Mouse (Mus musculus) stomach, postnatal 0 days (tissue): Measurements from ENCODE around the gene Pdgfa. TPM values are rescaled to one million over a fixed set of nuclear protein-coding genes. Genes with fewer than 3 reads are reported as not detected.
A peak's percentile ranks its signal among the peaks of the same experiment; 100 is the strongest.

ENCODE experiments used
- ATAC-seq: fragments of 200-750 bp; cut with Nextera tagmentation; 2 replicates; pipeline ENCODE4 v1.8.0; 2017; ENCODE audit not compliant: low FRiP score, low TSS enrichment
- DNase-seq: peaks from one replicate; pipeline ENCODE4 v3.0.0-alpha.2; 2016; ENCODE audit warnings: low spot score
- H3K27ac ChIP-seq: fragments of 300-500 bp; sonication (generic); replicated peaks from 2 replicates; pipeline ENCODE4 v1.5.1; 2014; ENCODE audit warnings: mild to moderate bottlenecking, control low read depth
- H3K27me3 ChIP-seq: fragments of 300-500 bp; sonication (generic); 2 replicates; pipeline ENCODE4 v1.6.1; 2014; ENCODE audit warnings: low read length; ENCODE audit not compliant: control insufficient read depth, insufficient read depth
- H3K36me3 ChIP-seq: fragments of 300-500 bp; sonication (generic); 2 replicates; pipeline ENCODE4 v1.6.1; 2014; ENCODE audit warnings: low read length, mixed read lengths; ENCODE audit not compliant: control insufficient read depth, insufficient read depth
- H3K4me1 ChIP-seq: fragments of 300-500 bp; sonication (generic); replicated peaks from 2 replicates; pipeline ENCODE4 v1.6.1; 2014; ENCODE audit warnings: antibody characterized with exemption; ENCODE audit not compliant: control insufficient read depth, insufficient read depth
- H3K4me2 ChIP-seq: fragments of 300-500 bp; sonication (generic); replicated peaks from 2 replicates; pipeline ENCODE4 v1.6.1; 2014; ENCODE audit warnings: low read depth, mild to moderate bottlenecking, control low read depth, moderate library complexity
- H3K4me3 ChIP-seq: fragments of 300-500 bp; sonication (generic); 2 replicates; pipeline ENCODE4 v1.5.1; 2014; ENCODE audit warnings: low read depth, low read length, control low read depth
- H3K9ac ChIP-seq: fragments of 300-500 bp; sonication (generic); 2 replicates; pipeline ENCODE4 v1.6.1; 2014; ENCODE audit warnings: mild to moderate bottlenecking, low read length, control low read depth, mixed read lengths
- H3K9me3 ChIP-seq: fragments of 300-500 bp; sonication (generic); 2 replicates; pipeline ENCODE4 v1.6.1; 2016; ENCODE audit warnings: low read length; ENCODE audit not compliant: control insufficient read depth
- CTCF ChIP-seq: IDR thresholded peaks from 2 replicates; pipeline ENCODE4 v1.5.1; 2016; ENCODE audit warnings: antibody characterized with exemption, low read depth, mild to moderate bottlenecking, moderate library complexity
- EP300 ChIP-seq: optimal IDR thresholded peaks from 2 replicates; pipeline ENCODE3; 2016; ENCODE audit warnings: antibody characterized with exemption
- whole genome bisulfite sequencing: fragments of 180-500 bp; shearing (Covaris S2); extraction: QIAGEN DNeasy Blood & Tissue Kit; methylation state at CpG from one replicate; pipeline ENCODE4 v1.1.7; 2014; 5-methylcytosine and 5-hydroxymethylcytosine counted together
- polyA plus RNA-seq: library from polyadenylated mRNA; unstranded; fragments of >200 nt; fragmentation: Nextera tagmentation; extraction: Ambion mirVana; gene quantifications from 2 replicates; pipeline ENCODE4 v1.2.1, GENCODE M21; 2015

Gene Pdgfa
- polyA plus RNA-seq, 1 experiment from 2014 or later, result 60.4 TPM

GRCm38 (mm10) chr5:138993371-138994107 is 3.6 kb downstream of the Pdgfa start:
- DNase-seq, result peak; percentile 42
- H3K4me1 ChIP-seq, result peaks cover 24% of the 10 kb centered on the region

GRCm38 (mm10) chr5:138992611-138993370 is 4.4 kb downstream of the Pdgfa start:
- Histone ChIP-seq H3K4me1 (peaks cover 19% of the 10 kb centered on the region; the same call in 1 of the 2 replicates), H3K36me3 (no peaks in the 10 kb centered on the region; the same call in 1 of the 2 replicates), H3K4me2 (peak overlapping the region; percentile 90), H3K9me3 (no peaks in the 10 kb centered on the region), H3K4me3 (peak overlapping the region; percentile 73), H3K27me3 (0 out of 2 replicates have a peak, but pooled peaks cover 3% of the 10 kb centered on the region), H3K9ac (peak overlapping the region; percentile 90), H3K27ac (peak overlapping the region; percentile 99)
- ATAC-seq (0 out of 2 replicates have a peak, but pooled peaks have one; percentile 17), DNase-seq (peak; percentile 78)
- 18% methylated on average over 58 of the region's 59 CpGs for WGBS
- TF ChIP-seq CTCF (no peak), EP300 (no peak)

More at GRCm38 (mm10) chr5:138993371-138994107, 3.6 kb downstream of the Pdgfa start:
- Histone ChIP-seq H3K4me2 (peak overlapping the region; percentile 90), H3K9me3 (no peaks in the 10 kb centered on the region), H3K9ac (peak overlapping the region; percentile 90), H3K27me3 (peaks cover 6% of the 10 kb centered on the region; the same call in 1 of the 2 replicates), H3K4me3 (peak overlapping the region; percentile 73), H3K36me3 (no peaks in the 10 kb centered on the region; the same call in 1 of the 2 replicates), H3K27ac (peak overlapping the region; percentile 99)
- ATAC-seq, result no peak
- TF ChIP-seq CTCF, result no peak
- no peak for TF ChIP-seq EP300
- 3% methylated on average over 38 of the region's 40 CpGs for WGBS

GRCm38 (mm10) chr5:138991734-138992133 is 5.4 kb downstream of the Pdgfa start:
- Histone ChIP-seq H3K4me2 (no peak overlapping the region), H3K36me3 (no peaks in the 10 kb centered on the region; the same call in none of the 2 replicates), H3K9me3 (no peaks in the 10 kb centered on the region), H3K4me3 (no peak overlapping the region), H3K4me1 (peaks cover 15% of the 10 kb centered on the region; the same call in 1 of the 2 replicates), H3K9ac (no peak overlapping the region), H3K27ac (no peak overlapping the region), H3K27me3 (0 out of 2 replicates have a peak, but pooled peaks cover 3% of the 10 kb centered on the region)
- ATAC-seq, result no peak
- no peak for DNase-seq
- no peak for TF ChIP-seq EP300
- WGBS, result 64% methylated on average over 4 of the region's 4 CpGs

GRCm38 (mm10) chr5:138990659-138991380 is 6.3 kb downstream of the Pdgfa start:
- H3K4me1 ChIP-seq, result peaks cover 12% of the 10 kb centered on the region; the same call in 1 of the 2 replicates
- no peaks in the 10 kb centered on the region; the same call in none of the 2 replicates for H3K36me3 ChIP-seq
- H3K27me3 ChIP-seq, result 0 out of 2 replicates have a peak, but pooled peaks cover 3% of the 10 kb centered on the region
- no peak overlapping the region for H3K9ac ChIP-seq
- DNase-seq (no peak), ATAC-seq (no peak)
- H3K27ac ChIP-seq, result no peak overlapping the region
- no peak overlapping the region for H3K4me2 ChIP-seq
- no peak for TF ChIP-seq CTCF
- no peaks in the 10 kb centered on the region for H3K9me3 ChIP-seq
- no peak overlapping the region for H3K4me3 ChIP-seq
- 46% methylated on average over 7 of the region's 7 CpGs for WGBS

- Histone ChIP-seq H3K4me3 (no peak overlapping the region), H3K9me3 (no peaks in the 10 kb centered on the region), H3K36me3 (peaks cover 6% of the 10 kb centered on the region), H3K27me3 (0 out of 2 replicates have a peak, but pooled peaks cover 3% of the 10 kb centered on the region), H3K9ac (no peak overlapping the region), H3K4me2 (no peak overlapping the region), H3K4me1 (peaks cover 12% of the 10 kb centered on the region; the same call in 1 of the 2 replicates), H3K27ac (no peak overlapping the region; the same call in 1 of the 2 replicates)
- WGBS, result 66% methylated on average over 6 of the region's 6 CpGs
- no peak for TF ChIP-seq CTCF
- TF ChIP-seq EP300, result no peak
- DNase-seq, result no peak
- ATAC-seq, result no peak
Observed at GRCm38 (mm10) chr5:138989567-138989966, 7.6 kb downstream of the Pdgfa start.
